Mouse (Mus musculus) adrenal gland, postnatal 4 days (tissue): ENCODE results near the gene Tpst2. TPM values are rescaled to one million over a fixed set of nuclear protein-coding genes. Genes with fewer than 3 reads are reported as not detected.

Experiments
- DNase-seq, 2 experiments: peaks; one replicate each; pipeline ENCODE4 v3.0.0; 2021 to 2022; ENCODE audit warnings: low spot score in 2 of 2, mixed read lengths in 2 of 2
- long read RNA-seq, 2 experiments: library from polyadenylated mRNA; stranded (forward); transcript quantifications; one replicate each; pipeline ENCODE4 v2.0.0; 2021
- total RNA-seq, 2 experiments: library from RNA; stranded (reverse); gene quantifications; 2 replicates each; pipeline ENCODE4 v1.2.3; 2021

The Tpst2 gene
- total RNA-seq = 100 to 1,000 TPM; 135 to 140 TPM
- long read RNA-seq, experiment 1, transcript Tpst2-201 (7 exons, 1,835 nt) = major isoform, 182 of 246 reads
- long read RNA-seq, experiment 1, transcript Tpst2-202 (6 exons, 1,741 nt) = minor isoform, 9 of 246 reads
- long read RNA-seq, experiment 1, partial matches to known transcripts = 30 of 246 reads
- long read RNA-seq, experiment 1, other reads (novel, unspliced or antisense) = 23 of 246 reads
- long read RNA-seq, experiment 2, transcript Tpst2-202 (6 exons, 1,741 nt) = minor isoform, 11 of 474 reads
- long read RNA-seq, experiment 2, transcript Tpst2-201 (7 exons, 1,835 nt) = major isoform, 355 of 474 reads
- long read RNA-seq, experiment 2, partial matches to known transcripts = 67 of 474 reads
- long read RNA-seq, experiment 2, other reads (novel, unspliced or antisense) = 39 of 474 reads

GRCm38 (mm10) chr5:112276267-112276873 lies at the start of gene Tpst2:
Gene Tpst2, plus strand, starts transcription at chr5:112276691.
- DNase-seq = peak; percentile 99

- DNase-seq = no peak
Measured at GRCm38 (mm10) chr5:112227354-112227753, 49.1 kb upstream of the Tpst2 start.

GRCm38 (mm10) chr5:112227898-112228239 lies 48.6 kb upstream of the Tpst2 start:
- DNase-seq = no peak

GRCm38 (mm10) chr5:112228240-112229076 lies 48.0 kb upstream of the Tpst2 start:
- DNase-seq = no peak

- DNase-seq = no peak
Measured at GRCm38 (mm10) chr5:112235806-112236205, 40.7 kb upstream of the Tpst2 start.

GRCm38 (mm10) chr5:112236631-112237030 lies 39.9 kb upstream of the Tpst2 start:
- DNase-seq = no peak

- no peak for DNase-seq
Measured at GRCm38 (mm10) chr5:112237439-112237838, 39.1 kb upstream of the Tpst2 start.

- DNase-seq = no peak
Measured at GRCm38 (mm10) chr5:112237866-112238570, 38.5 kb upstream of the Tpst2 start.

GRCm38 (mm10) chr5:112238781-112239482 lies 37.6 kb upstream of the Tpst2 start:
- DNase-seq = no peak

GRCm38 (mm10) chr5:112240761-112241160 lies 35.7 kb upstream of the Tpst2 start:
- peak; percentile 86 to 87 for DNase-seq

GRCm38 (mm10) chr5:112241849-112242248 lies 34.6 kb upstream of the Tpst2 start:
- no peak for DNase-seq

- DNase-seq = no peak
Measured at GRCm38 (mm10) chr5:112242361-112242778, 34.1 kb upstream of the Tpst2 start.

- DNase-seq = no peak
Measured at GRCm38 (mm10) chr5:112243041-112243440, 33.5 kb upstream of the Tpst2 start.

GRCm38 (mm10) chr5:112243539-112244274 lies 32.8 kb upstream of the Tpst2 start:
- no peak for DNase-seq

- DNase-seq = no peak
Measured at GRCm38 (mm10) chr5:112244275-112244562, 32.3 kb upstream of the Tpst2 start.

- no peak for DNase-seq
Measured at GRCm38 (mm10) chr5:112244890-112245615, 31.4 kb upstream of the Tpst2 start.

GRCm38 (mm10) chr5:112247399-112247798 lies 29.1 kb upstream of the Tpst2 start:
- DNase-seq = no peak

- DNase-seq = no peak
Measured at GRCm38 (mm10) chr5:112249106-112249505, 27.4 kb upstream of the Tpst2 start.

- DNase-seq = no peak
Measured at GRCm38 (mm10) chr5:112252400-112252799, 24.1 kb upstream of the Tpst2 start, which contains the start of gene Cryba4. Gene Cryba4, minus strand, starts transcription at chr5:112252518.
